Mouse (Mus musculus) liver, embryonic 14.5 days (tissue): ENCODE results near the gene Proser1.

Experiments used
- CTCF ChIP-seq: IDR thresholded peaks from 2 replicates; pipeline ENCODE4 v1.5.1; 2016; ENCODE audit warnings: antibody characterized with exemption, low read depth, control low read depth
- EP300 ChIP-seq: IDR thresholded peaks from 2 replicates; pipeline ENCODE4 v1.6.1; 2016; ENCODE audit warnings: antibody characterized with exemption, low read depth

- TF ChIP-seq EP300 (no peak), CTCF (no peak)
Observed at GRCm38 (mm10) chr3:53472061-53472460, 8.6 kb downstream of the Proser1 start.
